Mouse (Mus musculus) forebrain, embryonic 12.5 days (tissue): ENCODE measurements at regions not wholly inside any gene's neighbourhood (a gene's known extent, or its start where the extent isn't known, plus 50 kb on each side); places are given as distances from the start of the nearest gene placed in this dataset.

Experiments used
- ATAC-seq: fragments of 200-750 bp; cut with Nextera tagmentation; 2 replicates; pipeline ENCODE4 v1.8.0; 2017; ENCODE audit warnings: moderate TSS enrichment; ENCODE audit not compliant: low FRiP score
- H3K27ac ChIP-seq: fragments of 300-500 bp; sonication (generic); 2 replicates; pipeline ENCODE4 v1.5.1; 2016; ENCODE audit warnings: mild to moderate bottlenecking
- H3K27me3 ChIP-seq: fragments of 300-500 bp; sonication (generic); 2 replicates; pipeline ENCODE4 v1.6.1; 2016; ENCODE audit warnings: mild to moderate bottlenecking
- H3K36me3 ChIP-seq: fragments of 300-500 bp; sonication (generic); replicated peaks from 2 replicates; pipeline ENCODE4 v1.6.1; 2016; ENCODE audit warnings: mild to moderate bottlenecking
- H3K4me1 ChIP-seq: fragments of 300-500 bp; sonication (generic); 2 replicates; pipeline ENCODE4 v1.6.1; 2016
- H3K4me2 ChIP-seq: fragments of 300-500 bp; sonication (generic); 2 replicates; pipeline ENCODE4 v1.6.1; 2016; ENCODE audit warnings: mild to moderate bottlenecking, moderate library complexity
- H3K4me3 ChIP-seq: fragments of 300-500 bp; sonication (generic); replicated peaks from 2 replicates; pipeline ENCODE4 v1.5.1; 2016; ENCODE audit warnings: mild to moderate bottlenecking
- H3K9ac ChIP-seq: fragments of 300-500 bp; sonication (generic); 2 replicates; pipeline ENCODE4 v1.6.1; 2016; ENCODE audit warnings: mild to moderate bottlenecking
- H3K9me3 ChIP-seq: fragments of 300-500 bp; sonication (generic); 2 replicates; pipeline ENCODE4 v1.6.1; 2016
- WGBS: fragments of 180-500 bp; shearing (Covaris S2); methylation state at CpG from one replicate; pipeline ENCODE4 v1.1.7; 2016; 5-methylcytosine and 5-hydroxymethylcytosine counted together

DNA sequence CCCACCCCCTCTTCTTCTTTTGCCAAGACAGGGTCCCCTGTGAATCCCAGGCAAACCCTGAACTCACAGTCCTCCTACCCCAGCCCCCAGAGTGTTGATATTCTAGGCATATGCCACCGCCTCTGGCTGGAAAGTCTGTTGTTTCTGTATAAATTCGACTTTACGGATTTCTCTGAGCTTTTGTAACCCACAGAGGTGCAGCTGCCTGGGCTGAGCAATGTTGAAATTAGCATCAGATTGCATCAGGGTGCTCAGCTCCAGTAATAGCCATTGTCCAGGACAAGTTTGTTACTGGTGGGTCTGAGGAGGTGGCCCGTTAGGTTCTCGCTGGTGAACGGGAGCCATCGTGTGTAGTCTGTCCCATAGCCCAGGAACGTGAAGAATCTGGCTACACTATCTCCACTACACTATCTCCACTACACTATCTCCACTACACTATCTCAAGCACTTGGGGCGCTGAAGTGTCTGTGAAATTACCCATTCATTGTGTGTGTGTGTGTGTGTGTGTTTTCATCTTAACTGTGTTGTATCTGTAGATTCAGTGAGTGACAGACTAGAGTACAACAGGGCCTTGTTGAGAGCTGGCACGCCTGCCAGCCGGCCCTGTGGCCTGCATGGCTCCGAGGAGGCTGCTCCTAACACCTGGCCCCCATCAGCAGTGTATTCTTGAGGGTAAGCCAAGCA is 92.4 kb upstream of the Hnrnpk start:
- H3K9ac ChIP-seq, result no peak overlapping the region
- H3K4me2 ChIP-seq, result no peak overlapping the region
- H3K4me1 ChIP-seq, result peaks cover 15% of the 10 kb centered on the region
- no peaks in the 10 kb centered on the region for H3K27me3 ChIP-seq
- H3K4me3 ChIP-seq, result no peak overlapping the region
- no peaks in the 10 kb centered on the region for H3K9me3 ChIP-seq
- WGBS, result 56% methylated on average over 12 of the region's 12 CpGs
- peak overlapping the region; percentile 44 for H3K27ac ChIP-seq
- 0 out of 2 replicates have a peak, but pooled peaks have one; percentile 20 for ATAC-seq
- no peaks in the 10 kb centered on the region for H3K36me3 ChIP-seq

DNA sequence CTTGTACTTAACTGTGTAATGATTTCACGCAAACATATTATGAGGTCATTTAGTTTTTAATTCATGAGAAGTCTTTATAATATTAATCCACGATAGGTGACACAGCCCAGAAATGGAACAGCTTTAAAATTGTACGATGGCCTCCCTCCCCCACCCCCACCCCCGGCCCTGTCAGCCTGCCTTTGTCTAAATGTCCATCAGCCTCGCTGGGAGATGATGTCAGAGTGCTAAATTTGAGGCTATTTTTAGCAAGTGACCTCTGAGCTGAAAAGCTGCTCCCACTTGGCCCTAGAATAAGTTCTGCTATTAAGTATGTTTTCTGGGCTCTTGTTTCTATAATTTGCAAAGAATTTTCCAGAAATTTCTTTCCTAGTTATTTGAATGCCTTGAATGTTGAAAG is 91.6 kb upstream of the Hnrnpk start:
- Histone ChIP-seq H3K9ac (no peak overlapping the region), H3K4me2 (no peak overlapping the region), H3K4me1 (peaks cover 15% of the 10 kb centered on the region), H3K4me3 (no peak overlapping the region), H3K27me3 (no peaks in the 10 kb centered on the region), H3K27ac (peak overlapping the region; percentile 44; the same call in 1 of the 2 replicates), H3K36me3 (no peaks in the 10 kb centered on the region), H3K9me3 (no peaks in the 10 kb centered on the region)
- no peak for ATAC-seq
- WGBS, result 37% methylated on average over 5 of the region's 5 CpGs

- 67% methylated on average over 8 of the region's 8 CpGs for WGBS
- ATAC-seq, result no peak
- Histone ChIP-seq H3K27ac (no peak overlapping the region), H3K4me3 (no peak overlapping the region), H3K27me3 (no peaks in the 10 kb centered on the region), H3K4me1 (peaks cover 15% of the 10 kb centered on the region), H3K9ac (no peak overlapping the region), H3K36me3 (no peaks in the 10 kb centered on the region), H3K9me3 (no peaks in the 10 kb centered on the region), H3K4me2 (no peak overlapping the region)
Observed at GRCm38 (mm10) chr13:58490829-58491228, 87.7 kb upstream of the Hnrnpk start.

- Histone ChIP-seq H3K27ac (no peak overlapping the region), H3K9me3 (no peaks in the 10 kb centered on the region), H3K36me3 (no peaks in the 10 kb centered on the region), H3K9ac (no peak overlapping the region), H3K4me3 (no peak overlapping the region), H3K4me2 (no peak overlapping the region), H3K4me1 (peaks cover 2% of the 10 kb centered on the region; the same call in 1 of the 2 replicates), H3K27me3 (no peaks in the 10 kb centered on the region)
- ATAC-seq, result no peak
- 72% methylated on average over 10 of the region's 10 CpGs for WGBS
Observed at GRCm38 (mm10) chr13:58485011-58485410, 81.9 kb upstream of the Hnrnpk start.

DNA sequence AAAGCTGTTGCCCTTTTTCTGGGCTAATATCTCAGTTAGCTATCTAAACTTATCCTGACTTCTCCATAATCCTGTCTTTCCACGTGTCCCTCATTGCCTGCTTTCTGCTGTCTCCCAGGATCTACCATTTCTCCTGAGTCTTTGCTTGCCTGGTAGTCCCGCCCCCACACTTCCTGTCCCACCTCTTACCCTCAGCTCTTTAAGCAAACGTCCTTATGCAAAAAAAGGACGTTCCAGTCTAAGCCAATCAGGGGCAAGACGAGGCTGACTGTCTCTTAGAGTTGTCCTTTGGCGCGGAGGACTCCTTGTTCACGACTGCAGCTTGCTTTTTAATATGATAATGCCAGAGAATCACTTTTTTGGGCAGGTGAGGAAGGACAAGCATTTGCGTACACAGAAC is 79.6 kb upstream of the Hnrnpk start:
- WGBS, result 71% methylated on average over 9 of the region's 9 CpGs
- Histone ChIP-seq H3K4me2 (no peak overlapping the region), H3K9ac (no peak overlapping the region), H3K4me1 (peaks cover 2% of the 10 kb centered on the region; the same call in 1 of the 2 replicates), H3K27ac (no peak overlapping the region), H3K27me3 (no peaks in the 10 kb centered on the region), H3K9me3 (no peaks in the 10 kb centered on the region), H3K36me3 (no peaks in the 10 kb centered on the region), H3K4me3 (no peak overlapping the region)
- no peak for ATAC-seq

- H3K4me2 ChIP-seq, result no peak overlapping the region
- no peaks in the 10 kb centered on the region for H3K27me3 ChIP-seq
- H3K36me3 ChIP-seq, result no peaks in the 10 kb centered on the region
- H3K4me1 ChIP-seq, result peaks cover 5% of the 10 kb centered on the region; the same call in 1 of the 2 replicates
- no peaks in the 10 kb centered on the region for H3K9me3 ChIP-seq
- no peak overlapping the region for H3K9ac ChIP-seq
- ATAC-seq, result no peak
- no peak overlapping the region for H3K27ac ChIP-seq
- no peak overlapping the region for H3K4me3 ChIP-seq
- 80% methylated on average over 10 of the region's 10 CpGs for WGBS
Observed at GRCm38 (mm10) chr13:58480928-58481598, 77.9 kb upstream of the Hnrnpk start.

GRCm38 (mm10) chr13:58480388-58480927 is 77.3 kb upstream of the Hnrnpk start:
- WGBS, result 44% methylated on average over 8 of the region's 8 CpGs
- Histone ChIP-seq H3K36me3 (no peaks in the 10 kb centered on the region), H3K9me3 (no peaks in the 10 kb centered on the region), H3K4me1 (peaks cover 5% of the 10 kb centered on the region; the same call in 1 of the 2 replicates), H3K4me2 (no peak overlapping the region), H3K4me3 (no peak overlapping the region), H3K27ac (no peak overlapping the region), H3K27me3 (no peaks in the 10 kb centered on the region), H3K9ac (no peak overlapping the region)
- peak; percentile 55; the same call in 1 of the 2 replicates for ATAC-seq

DNA sequence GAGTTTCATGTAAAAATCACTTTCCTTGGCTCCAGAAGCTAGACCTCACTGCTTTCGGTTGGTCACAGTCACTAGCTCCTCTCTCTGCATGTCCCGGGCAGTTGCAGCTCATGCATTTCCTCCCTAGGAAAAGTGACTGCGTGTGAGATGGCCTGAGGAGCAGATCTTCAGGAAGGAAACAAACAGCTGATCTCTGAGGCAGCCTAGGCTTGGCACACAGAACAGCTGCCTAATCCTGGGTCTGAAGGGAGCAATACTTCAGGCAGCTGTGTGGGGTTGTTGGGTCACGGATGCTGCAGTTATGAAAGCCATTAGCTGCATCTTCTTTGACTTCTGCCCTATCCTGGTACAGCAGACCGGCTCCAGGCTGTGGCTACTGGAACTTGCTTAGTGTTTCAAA is 75.3 kb upstream of the Hnrnpk start:
- no peak overlapping the region for H3K4me3 ChIP-seq
- no peaks in the 10 kb centered on the region for H3K9me3 ChIP-seq
- H3K9ac ChIP-seq, result no peak overlapping the region
- no peak overlapping the region for H3K27ac ChIP-seq
- no peaks in the 10 kb centered on the region for H3K36me3 ChIP-seq
- WGBS, result 88% methylated on average over 5 of the region's 5 CpGs
- H3K4me1 ChIP-seq, result peaks cover 5% of the 10 kb centered on the region; the same call in 1 of the 2 replicates
- no peaks in the 10 kb centered on the region for H3K27me3 ChIP-seq
- ATAC-seq, result no peak
- no peak overlapping the region for H3K4me2 ChIP-seq

GRCm38 (mm10) chr13:58477253-58477652 is 74.1 kb upstream of the Hnrnpk start:
- no peak for ATAC-seq
- WGBS, result 92% methylated on average over 6 of the region's 6 CpGs
- no peak overlapping the region for H3K4me3 ChIP-seq
- no peaks in the 10 kb centered on the region for H3K36me3 ChIP-seq
- no peak overlapping the region for H3K27ac ChIP-seq
- no peak overlapping the region for H3K4me2 ChIP-seq
- H3K27me3 ChIP-seq, result peaks cover 8% of the 10 kb centered on the region
- H3K9ac ChIP-seq, result no peak overlapping the region
- H3K4me1 ChIP-seq, result peaks cover 5% of the 10 kb centered on the region; the same call in 1 of the 2 replicates
- no peaks in the 10 kb centered on the region for H3K9me3 ChIP-seq

DNA sequence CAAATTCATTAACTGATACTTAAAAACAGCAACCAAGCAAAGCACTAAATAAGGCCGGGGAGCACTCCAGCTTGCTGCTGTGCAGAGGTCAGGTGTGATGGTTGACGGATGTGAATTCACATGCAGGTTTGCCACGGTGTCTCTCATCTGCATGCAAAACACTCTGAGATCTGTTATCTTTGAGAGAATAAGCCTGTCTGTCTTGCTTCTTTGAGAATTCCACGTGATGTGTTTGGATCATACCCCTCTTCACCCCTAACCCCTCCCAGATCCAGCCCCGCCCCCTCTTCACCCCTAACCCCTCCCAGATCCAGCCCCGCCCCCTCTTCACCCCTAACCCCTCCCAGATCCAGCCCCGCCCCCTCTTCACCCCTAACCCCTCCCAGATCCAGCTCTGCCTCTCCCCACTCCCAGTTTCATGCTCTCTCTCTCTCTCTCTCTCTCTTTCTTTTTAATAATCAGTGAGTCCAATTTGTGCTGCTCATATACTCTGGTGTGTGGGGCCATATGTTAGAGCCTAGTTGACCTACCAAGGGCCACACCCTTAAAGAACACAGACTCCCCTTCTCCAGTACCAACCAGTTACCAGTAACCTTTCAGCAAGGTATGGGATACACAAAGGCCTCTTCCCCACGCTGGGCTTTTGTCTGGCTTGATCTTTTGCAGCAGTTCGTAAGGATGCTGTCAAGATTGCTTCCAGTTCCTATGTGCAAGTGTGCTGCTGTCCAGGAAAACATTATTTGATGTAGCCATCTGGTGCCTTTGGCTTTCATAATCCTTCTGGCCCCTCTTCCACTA is 73.1 kb upstream of the Hnrnpk start:
- Histone ChIP-seq H3K4me2 (no peak overlapping the region), H3K27ac (no peak overlapping the region; the same call in 1 of the 2 replicates)

DNA sequence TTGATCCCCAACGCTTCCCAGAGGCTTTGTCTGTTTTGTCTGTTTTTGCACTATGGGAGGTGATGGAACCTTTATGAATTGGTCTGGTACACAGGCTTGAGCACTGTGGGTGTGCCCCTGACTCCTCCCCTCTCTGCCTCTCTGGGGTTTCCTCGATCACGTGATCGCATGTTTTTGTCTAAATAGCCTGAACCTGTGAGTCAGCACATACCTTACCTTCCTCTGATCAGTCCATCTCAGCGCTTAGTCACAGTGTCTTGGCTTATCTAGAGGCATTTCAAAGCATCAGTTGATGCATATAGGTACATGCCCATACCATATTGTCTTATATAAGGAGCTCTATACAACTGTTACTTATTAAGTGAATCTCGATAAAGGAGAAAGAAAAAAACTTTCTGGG is 72.4 kb upstream of the Hnrnpk start:
- 0 out of 2 replicates have a peak, but pooled peaks have one; percentile 33 for ATAC-seq
- H3K9me3 ChIP-seq, result no peaks in the 10 kb centered on the region
- H3K4me3 ChIP-seq, result no peak overlapping the region
- no peak overlapping the region for H3K27ac ChIP-seq
- H3K4me1 ChIP-seq, result peaks cover 9% of the 10 kb centered on the region
- no peak overlapping the region for H3K9ac ChIP-seq
- H3K36me3 ChIP-seq, result no peaks in the 10 kb centered on the region
- 47% methylated on average over 6 of the region's 6 CpGs for WGBS
- no peak overlapping the region for H3K4me2 ChIP-seq
- H3K27me3 ChIP-seq, result peaks cover 12% of the 10 kb centered on the region

More for the DNA sequence above, 73.1 kb upstream of the Hnrnpk start:
- H3K36me3 ChIP-seq, result no peaks in the 10 kb centered on the region
- H3K4me3 ChIP-seq, result no peak overlapping the region
- no peaks in the 10 kb centered on the region for H3K9me3 ChIP-seq
- no peak for ATAC-seq
- H3K9ac ChIP-seq, result no peak overlapping the region
- H3K4me1 ChIP-seq, result peaks cover 9% of the 10 kb centered on the region
- 25% methylated on average over 9 of the region's 9 CpGs for WGBS
- H3K27me3 ChIP-seq, result peaks cover 8% of the 10 kb centered on the region

GRCm38 (mm10) chr13:58472455-58472854 is 69.3 kb upstream of the Hnrnpk start:
- 70% methylated on average over 14 of the region's 14 CpGs for WGBS
- no peak overlapping the region for H3K4me3 ChIP-seq
- H3K27me3 ChIP-seq, result peaks cover 14% of the 10 kb centered on the region
- no peak overlapping the region for H3K9ac ChIP-seq
- H3K4me2 ChIP-seq, result peak overlapping the region; percentile 19
- ATAC-seq, result no peak
- peaks cover 13% of the 10 kb centered on the region for H3K4me1 ChIP-seq
- no peak overlapping the region for H3K27ac ChIP-seq
- H3K36me3 ChIP-seq, result no peaks in the 10 kb centered on the region
- no peaks in the 10 kb centered on the region for H3K9me3 ChIP-seq
